8 mouse cellular contexts compared by ENCODE assay signal in genomic region chr5:77015544-77016482, GRCm38 (mm10). TPM values are rescaled to one million over a fixed set of nuclear protein-coding genes. Genes with fewer than 3 reads are reported as not detected.
DNase-seq lines count a peak whose midpoint lies in the region; ATAC-seq and TF ChIP-seq lines count a peak whose summit lies in the region.

Thegl (plus strand) TSS chr5:77016023.

- peak; percentile 91 for ATAC-seq in embryonic facial prominence, embryonic 12.5 days (ENCODE audit: insufficient number of reproducible peaks, insufficient read depth, low FRiP score, low TSS enrichment)
- peak; percentile 100 for ATAC-seq in midbrain, embryonic 11.5 days (ENCODE audit: low FRiP score)

- 0 out of 2 replicates have a peak, but pooled peaks cover 10% of the 10 kb centered on the region for H3K27me3 ChIP-seq in embryonic facial prominence, embryonic 12.5 days
- peaks cover 17% of the 10 kb centered on the region; the same call in 1 of the 2 replicates for H3K27me3 ChIP-seq in limb, embryonic 10.5 days (ENCODE audit: low read depth, poor library complexity, severe bottlenecking)
- peaks cover 5% of the 10 kb centered on the region; the same call in 1 of the 2 replicates for H3K27me3 ChIP-seq in midbrain, embryonic 11.5 days (ENCODE audit: control insufficient read depth, insufficient read depth, low read length)

- peak within 1 kb of the TSS; percentile 46 for H3K4me3 ChIP-seq in bone marrow, adult 2 months (replicated peaks; ENCODE audit: control insufficient read depth, low read depth, low read length)
- H3K4me3 ChIP-seq in embryonic facial prominence, embryonic 12.5 days: peak within 1 kb of the TSS; percentile 53
- H3K4me3 ChIP-seq in limb, embryonic 10.5 days: peak within 1 kb of the TSS; percentile 60
- peak within 1 kb of the TSS; percentile 43 for H3K4me3 ChIP-seq in midbrain, embryonic 11.5 days (ENCODE audit: low read depth, low read length)

- peak; percentile 96 for DNase-seq in heart, adult 11 months
- DNase-seq in kidney, adult 11 months: peak; percentile 76
- peak; percentile 87 for DNase-seq in limb, embryonic 10.5 days (ENCODE audit: low spot score)
- peak; percentile 97 for DNase-seq in midbrain, embryonic 11.5 days (ENCODE audit: low spot score, missing footprints)
- DNase-seq in right cerebral cortex, postnatal 36 days (ENCODE audit: low spot score in 2 of 2): peak; percentile 59 to 69
- peak; percentile 60 to 80 for DNase-seq in urinary bladder, postnatal 36 days (ENCODE audit: low spot score in 2 of 2)

- TF ChIP-seq POLR2A in bone marrow, adult 2 months (IDR thresholded peaks at IDR 0.05; ENCODE audit: borderline replicate concordance, control insufficient read depth, low read depth, low read length): no peak

- WGBS in bone marrow, adult 2 months: 18% methylated on average over 57 of the region's 57 CpGs
- 14% methylated on average over 57 of the region's 57 CpGs for WGBS in embryonic facial prominence, embryonic 12.5 days
- 13% methylated on average over 57 of the region's 57 CpGs for WGBS in limb, embryonic 10.5 days
- WGBS in midbrain, embryonic 11.5 days: 9% methylated on average over 57 of the region's 57 CpGs

- H3K4me1 ChIP-seq in bone marrow, adult 2 months (ENCODE audit: control insufficient read depth, insufficient read depth, low read length): no peaks in the 10 kb centered on the region
- H3K4me1 ChIP-seq in embryonic facial prominence, embryonic 12.5 days: no peaks in the 10 kb centered on the region
- peaks cover 6% of the 10 kb centered on the region for H3K4me1 ChIP-seq in limb, embryonic 10.5 days
- no peaks in the 10 kb centered on the region for H3K4me1 ChIP-seq in midbrain, embryonic 11.5 days (ENCODE audit: control insufficient read depth, insufficient read depth, low read length)

- H3K36me3 ChIP-seq in embryonic facial prominence, embryonic 12.5 days: no peaks in the 10 kb centered on the region
- H3K36me3 ChIP-seq in limb, embryonic 10.5 days: no peaks in the 10 kb centered on the region
- H3K36me3 ChIP-seq in midbrain, embryonic 11.5 days (ENCODE audit: control insufficient read depth, insufficient read depth, low read length): no peaks in the 10 kb centered on the region

- no peaks in the 10 kb centered on the region for H3K9me3 ChIP-seq in embryonic facial prominence, embryonic 12.5 days
- H3K9me3 ChIP-seq in limb, embryonic 10.5 days (replicated peaks): no peaks in the 10 kb centered on the region
- H3K9me3 ChIP-seq in midbrain, embryonic 11.5 days (ENCODE audit: control insufficient read depth, low read length): no peaks in the 10 kb centered on the region

- TF ChIP-seq CTCF in bone marrow, adult 2 months (IDR thresholded peaks at IDR 0.05; ENCODE audit: control insufficient read depth, insufficient read depth, low read length): no peak

- peak within 1 kb of the TSS; percentile 83 for H3K4me2 ChIP-seq in embryonic facial prominence, embryonic 12.5 days (replicated peaks)
- peak within 1 kb of the TSS; percentile 67 for H3K4me2 ChIP-seq in midbrain, embryonic 11.5 days

- H3K9ac ChIP-seq in embryonic facial prominence, embryonic 12.5 days: peak within 1 kb of the TSS; percentile 45
- H3K9ac ChIP-seq in midbrain, embryonic 11.5 days (ENCODE audit: low read length): peak within 1 kb of the TSS; percentile 37

- no peak within 1 kb of the TSS for H3K27ac ChIP-seq in bone marrow, adult 2 months (ENCODE audit: control insufficient read depth, insufficient read depth, low read depth, low read length, poor library complexity)
- H3K27ac ChIP-seq in embryonic facial prominence, embryonic 12.5 days: no peak within 1 kb of the TSS
- no peak within 1 kb of the TSS for H3K27ac ChIP-seq in limb, embryonic 10.5 days
- no peak within 1 kb of the TSS for H3K27ac ChIP-seq in midbrain, embryonic 11.5 days (ENCODE audit: low read depth, low read length)

RNA-seq across cellular contexts. Expression of gene Thegl, which starts in this region (rescaled TPM):
- 0.92 TPM in 1 of 2 replicates, not detected in the other for polyA plus RNA-seq in bone marrow, adult 2 months (2011; ENCODE audit: insufficient read depth, insufficient read length, low replicate concordance, missing spikeins)
- not detected in 2 replicates for polyA plus RNA-seq in embryonic facial prominence, embryonic 12.5 days (2016; fragmentation: Nextera tagmentation; extraction: Ambion mirVana)
- not detected in 2 replicates for polyA plus RNA-seq in limb, embryonic 10.5 days (2016; fragmentation: Nextera tagmentation; extraction: Ambion mirVana)
- polyA plus RNA-seq in midbrain, embryonic 11.5 days (2014; fragmentation: Nextera tagmentation; extraction: Ambion mirVana): not detected in 2 replicates

Comparison
In these comparisons a context has a peak if more than half of its experiments do, and no peak if none do; other contexts are left out.
1. Peak in ATAC-seq, H3K4me3 ChIP-seq, H3K9ac ChIP-seq and H3K4me2 ChIP-seq in embryonic facial prominence, embryonic 12.5 days; RNA of the gene not detected or under 1 TPM.
2. Peak in DNase-seq and H3K4me3 ChIP-seq in limb, embryonic 10.5 days; RNA of the gene not detected or under 1 TPM.
3. Peak in DNase-seq, ATAC-seq, H3K4me3 ChIP-seq, H3K9ac ChIP-seq and H3K4me2 ChIP-seq in midbrain, embryonic 11.5 days; RNA of the gene not detected or under 1 TPM.